Mouse (Mus musculus) bone marrow macrophage, adult 2 months (primary cell): ENCODE results near the gene Avil. TPM values are rescaled to one million over a fixed set of nuclear protein-coding genes. Genes with fewer than 3 reads are reported as not detected.

Experiments used
- H3K27ac ChIP-seq: 2 replicates; pipeline ENCODE4 v1.5.1; 2012; ENCODE audit warnings: low read depth, low read length; ENCODE audit not compliant: insufficient read depth
- H3K4me1 ChIP-seq: 2 replicates; pipeline ENCODE4 v1.6.1; 2012; ENCODE audit warnings: low read length; ENCODE audit not compliant: control insufficient read depth, insufficient read depth
- H3K4me3 ChIP-seq: 2 replicates; pipeline ENCODE4 v1.5.1; 2012; ENCODE audit warnings: mild to moderate bottlenecking, low read length, moderate library complexity; ENCODE audit not compliant: insufficient read depth
- CTCF ChIP-seq: IDR thresholded peaks from 2 replicates; pipeline ENCODE4 v1.5.1; 2012; ENCODE audit warnings: low read depth, mild to moderate bottlenecking, low read length, moderate library complexity
- POLR2A ChIP-seq: IDR thresholded peaks from 2 replicates; pipeline ENCODE4 v1.6.1; 2012; ENCODE audit warnings: mild to moderate bottlenecking, low read depth, low read length, borderline replicate concordance
- polyA plus RNA-seq: library from polyadenylated mRNA; stranded (reverse); fragments of >200 nt; gene quantifications from 2 replicates; pipeline ENCODE4 v1.2.4, GENCODE M21; 2012; ENCODE audit not compliant: missing spikeins, insufficient read depth, insufficient read length

The Avil gene
- polyA plus RNA-seq, 1 experiment = not detected

- H3K27ac ChIP-seq = no peak overlapping the region
- H3K4me1 ChIP-seq = peaks cover 37% of the 10 kb centered on the region
- H3K4me3 ChIP-seq = no peak overlapping the region
- TF ChIP-seq POLR2A (no peak), CTCF (peak; percentile 94)
These were observed 10.0 kb upstream of the Avil start for GRCm38 (mm10) chr10:126990313-126991056.

- TF ChIP-seq POLR2A (no peak), CTCF (no peak)
- Histone ChIP-seq H3K4me1 (peaks cover 29% of the 10 kb centered on the region), H3K27ac (no peak overlapping the region)
These were observed 8.8 kb upstream of the Avil start for GRCm38 (mm10) chr10:126991676-126992075.

DNA sequence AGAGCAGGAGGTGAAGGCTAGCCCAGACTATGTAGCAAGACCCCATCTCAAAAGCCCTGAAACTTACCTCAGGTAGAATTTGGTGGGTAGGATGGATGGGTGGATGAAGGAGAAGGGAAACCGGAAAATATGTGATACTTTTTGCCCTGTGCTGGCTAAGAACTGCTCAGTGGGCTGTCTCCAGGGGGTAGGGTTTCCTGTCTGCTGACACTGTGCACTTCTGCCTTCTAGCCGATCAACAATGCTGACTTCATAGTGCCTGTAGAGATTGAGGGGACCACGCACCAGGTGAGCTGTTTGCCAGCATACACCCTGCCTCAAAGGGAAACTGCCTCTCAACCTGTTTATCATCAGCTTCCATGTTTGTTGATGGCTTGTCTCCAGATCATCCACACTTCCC is 6.9 kb upstream of the Avil start:
- no peak overlapping the region for H3K4me3 ChIP-seq
- peaks cover 10% of the 10 kb centered on the region for H3K4me1 ChIP-seq
- TF ChIP-seq POLR2A = no peak
- no peak for TF ChIP-seq CTCF
- H3K27ac ChIP-seq = no peak overlapping the region

More at GRCm38 (mm10) chr10:126991676-126992075, 8.8 kb upstream of the Avil start:
- H3K4me3 ChIP-seq = no peak overlapping the region

DNA sequence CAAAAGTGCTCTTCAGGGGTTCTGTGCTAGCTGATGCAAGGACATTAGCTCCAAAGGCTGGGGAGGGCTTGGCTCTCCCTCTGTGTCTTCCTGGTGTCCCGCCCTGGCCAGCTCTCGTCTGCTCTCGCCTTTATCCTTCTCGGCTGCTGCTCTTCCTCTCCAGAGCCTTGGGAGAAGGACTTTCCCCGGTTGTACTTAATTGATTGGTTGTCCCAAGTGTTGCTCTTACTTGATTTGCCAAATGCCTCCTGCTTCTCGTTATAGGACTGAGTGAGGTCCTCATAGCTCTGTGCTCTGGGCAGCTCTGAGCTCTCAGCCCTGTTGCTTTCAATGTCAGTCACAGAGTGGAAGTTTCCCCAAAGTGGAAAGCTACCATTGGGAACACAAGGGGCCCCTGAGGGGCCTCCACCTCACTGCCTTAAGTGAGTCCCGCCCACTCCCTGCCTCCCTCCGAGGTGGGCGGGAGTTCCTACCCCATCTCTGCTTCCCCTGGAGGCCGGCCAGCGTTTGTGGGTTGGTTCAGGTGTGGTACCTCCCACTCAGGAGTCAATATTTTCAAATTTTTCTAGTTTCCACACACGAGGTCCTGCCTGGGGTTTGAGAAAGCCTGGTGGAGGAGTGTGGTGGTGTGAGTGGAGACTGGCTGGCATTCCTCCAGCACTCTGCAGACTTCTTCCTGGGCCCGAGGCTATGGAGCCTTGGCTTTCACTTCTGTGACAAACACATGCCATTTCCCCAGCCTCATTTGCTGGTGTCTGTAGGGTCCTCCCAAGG is 3.0 kb upstream of the Avil start:
- H3K4me3 ChIP-seq = no peak overlapping the region
- TF ChIP-seq CTCF (no peak), POLR2A (no peak)
- H3K27ac ChIP-seq = no peak overlapping the region
- no peaks in the 10 kb centered on the region for H3K4me1 ChIP-seq

- Histone ChIP-seq H3K4me1 (no peaks in the 10 kb centered on the region), H3K27ac (no peak overlapping the region), H3K4me3 (no peak overlapping the region)
- TF ChIP-seq CTCF (no peak), POLR2A (no peak)
These were observed 788 bp downstream of the Avil start for GRCm38 (mm10) chr10:127001297-127001696.

GRCm38 (mm10) chr10:127002056-127002455 is 1.5 kb downstream of the Avil start:
- Histone ChIP-seq H3K4me1 (no peaks in the 10 kb centered on the region), H3K4me3 (no peak overlapping the region), H3K27ac (no peak overlapping the region)
- no peak for TF ChIP-seq POLR2A
- no peak for TF ChIP-seq CTCF

DNA sequence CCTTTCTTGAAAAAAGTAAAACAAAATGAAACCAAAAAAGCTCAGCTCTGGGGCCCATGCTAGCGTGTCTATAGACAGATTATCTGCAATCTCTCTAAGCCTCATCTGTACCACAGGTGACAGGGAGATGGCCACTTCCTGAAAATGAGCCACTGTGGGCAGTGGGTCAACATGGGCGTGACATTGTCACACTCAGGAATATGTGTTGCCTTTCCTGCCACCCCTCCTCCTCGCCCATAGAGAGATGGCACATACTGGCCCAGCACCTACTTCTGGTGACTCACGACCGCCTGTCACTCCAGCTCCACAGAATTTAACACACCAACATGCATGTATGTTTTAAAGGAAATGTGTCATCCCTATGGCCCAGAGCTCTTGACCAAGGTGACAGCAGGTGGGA is 2.3 kb downstream of the Avil start:
- H3K4me1 ChIP-seq = no peaks in the 10 kb centered on the region
- no peak overlapping the region for H3K27ac ChIP-seq
- no peak overlapping the region for H3K4me3 ChIP-seq
- TF ChIP-seq POLR2A = no peak

DNA sequence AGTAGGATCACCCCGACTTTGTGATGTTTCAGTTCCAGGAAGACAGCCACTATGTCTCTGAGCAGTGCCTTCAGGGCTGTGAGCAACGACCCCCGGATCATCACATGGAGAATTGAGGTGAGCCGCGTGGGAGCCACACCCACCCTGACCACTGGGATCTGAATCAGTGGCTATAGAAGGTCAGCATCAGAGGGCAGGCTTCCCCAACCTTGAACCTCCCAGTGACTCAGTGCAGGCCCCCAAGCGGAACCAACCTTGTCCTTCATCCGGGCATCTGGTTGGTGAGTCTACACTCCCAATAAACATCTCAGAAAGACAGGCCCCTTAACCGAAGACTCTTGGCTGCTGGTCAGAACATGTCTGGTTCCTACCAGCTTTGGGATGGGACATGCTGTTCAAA is 2.8 kb downstream of the Avil start:
- Histone ChIP-seq H3K4me3 (no peak overlapping the region), H3K27ac (no peak overlapping the region), H3K4me1 (no peaks in the 10 kb centered on the region)
- TF ChIP-seq POLR2A = no peak
- no peak for TF ChIP-seq CTCF

DNA sequence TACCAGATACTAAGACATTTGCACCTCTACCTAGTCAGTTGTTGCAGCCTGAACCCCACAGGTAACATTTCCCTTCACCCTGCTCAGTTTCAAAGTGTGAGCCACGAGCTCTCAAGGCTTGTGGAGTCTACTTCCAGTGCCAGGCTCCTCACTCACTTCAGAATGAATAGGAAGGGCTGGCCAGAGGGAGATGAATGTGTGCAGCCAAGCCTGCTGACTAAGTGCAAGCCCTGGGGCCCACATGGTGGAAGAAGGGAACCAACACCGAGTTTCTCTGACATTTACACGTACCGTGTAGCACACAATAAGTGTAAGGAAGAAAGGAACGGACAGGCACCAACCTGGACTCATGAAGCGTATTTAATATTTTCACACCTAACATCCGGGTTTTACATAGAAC is 3.3 kb downstream of the Avil start:
- Histone ChIP-seq H3K27ac (no peak overlapping the region), H3K4me3 (no peak overlapping the region), H3K4me1 (no peaks in the 10 kb centered on the region)
- TF ChIP-seq POLR2A (no peak), CTCF (no peak)

DNA sequence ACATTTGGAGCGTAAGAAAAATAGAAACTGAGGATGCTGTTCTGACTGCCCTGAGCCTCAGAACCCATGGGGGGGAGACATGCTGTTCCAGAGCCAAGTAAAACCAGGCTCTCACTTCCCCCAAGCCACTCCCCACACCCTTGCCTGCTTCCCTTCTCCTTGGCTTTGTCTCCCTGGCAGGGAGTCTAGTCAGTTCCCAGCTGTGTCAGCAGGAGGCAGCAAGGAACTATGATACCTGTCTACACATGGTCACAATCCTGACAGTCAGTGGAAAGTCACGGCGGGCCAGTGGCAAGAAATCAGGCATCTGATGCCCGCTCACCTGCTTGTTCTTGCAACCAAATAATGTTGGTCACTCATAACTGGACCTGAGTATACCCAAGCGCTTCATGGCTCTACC is 16.0 kb downstream of the Avil start:
- no peak overlapping the region for H3K4me3 ChIP-seq
- no peaks in the 10 kb centered on the region for H3K4me1 ChIP-seq
- TF ChIP-seq POLR2A = no peak
- TF ChIP-seq CTCF = no peak
- H3K27ac ChIP-seq = no peak overlapping the region
